Mouse (Mus musculus) spleen, adult 2 months (tissue): Measurements from ENCODE around the gene Nr2f2. TPM values are rescaled to one million over a fixed set of nuclear protein-coding genes. Genes with fewer than 3 reads are reported as not detected.

Source experiments
- DNase-seq, 2 experiments: peaks; one replicate each; pipeline versions ENCODE4 v3.0.0 to v3.0.0-alpha.2; 2012 to 2021; ENCODE audit warnings: low spot score in 2 of 2, low read depth in 1 of 2
- H3K27ac ChIP-seq: fragments of 200-500 bp; 2 replicates; pipeline ENCODE4 v1.5.1; 2012; ENCODE audit warnings: low read length, inconsistent platforms; ENCODE audit not compliant: insufficient read depth
- H3K27me3 ChIP-seq: fragments of 200-500 bp; 2 replicates; pipeline ENCODE4 v1.6.1; 2012; ENCODE audit warnings: mild to moderate bottlenecking, moderate library complexity, low read length, inconsistent platforms; ENCODE audit not compliant: control insufficient read depth, insufficient read depth
- H3K36me3 ChIP-seq: fragments of 200-500 bp; 2 replicates; pipeline ENCODE4 v1.6.1; 2012; ENCODE audit warnings: mild to moderate bottlenecking, low read length, inconsistent platforms; ENCODE audit not compliant: control insufficient read depth, insufficient read depth
- H3K4me1 ChIP-seq: fragments of 200-500 bp; 2 replicates; pipeline ENCODE4 v1.6.1; 2011; ENCODE audit warnings: inconsistent platforms; ENCODE audit not compliant: control insufficient read depth, insufficient read depth, insufficient read length
- H3K4me3 ChIP-seq: fragments of 200-500 bp; 2 replicates; pipeline ENCODE4 v1.5.1; 2011; ENCODE audit warnings: mild to moderate bottlenecking, inconsistent platforms; ENCODE audit not compliant: insufficient read depth, insufficient read length; ENCODE audit errors: extremely low read depth
- CTCF ChIP-seq: fragments of 200-500 bp; IDR thresholded peaks from 2 replicates; pipeline ENCODE4 v1.5.1; 2011; ENCODE audit warnings: mild to moderate bottlenecking, inconsistent platforms; ENCODE audit not compliant: insufficient read depth, insufficient read length, insufficient replicate concordance; ENCODE audit errors: extremely low read depth
- POLR2A ChIP-seq: fragments of 200-500 bp; IDR thresholded peaks from 2 replicates; pipeline ENCODE4 v1.6.1; 2011; ENCODE audit warnings: low read depth, low read length, inconsistent platforms
- WGBS: fragments of 180-500 bp; shearing (Covaris S2); methylation state at CpG from one replicate; pipeline ENCODE4 v1.1.7; 2018; 5-methylcytosine and 5-hydroxymethylcytosine counted together
- polyA plus RNA-seq: library from polyadenylated mRNA; depleted of rRNA; stranded (reverse); fragments of >200 nt; gene quantifications from 2 replicates; pipeline ENCODE4 v1.2.3, GENCODE M21; 2012

Gene Nr2f2
- polyA plus RNA-seq, 1 experiment, result 84.6 TPM

GRCm38 (mm10) chr7:70346010-70346536 is 20.5 kb downstream of the Nr2f2 start:
- 3% methylated on average over 35 of the region's 35 CpGs for WGBS
- Histone ChIP-seq H3K27ac (peak overlapping the region; percentile 77), H3K4me3 (no peak overlapping the region), H3K36me3 (no peaks in the 10 kb centered on the region), H3K27me3 (peaks cover 10% of the 10 kb centered on the region), H3K4me1 (no peaks in the 10 kb centered on the region)
- DNase-seq, result no peak
- no peak for TF ChIP-seq CTCF
- no peak for TF ChIP-seq POLR2A

- Histone ChIP-seq H3K27ac (0 out of 2 replicates have a peak overlapping the region, but pooled peaks have one; percentile 15), H3K4me1 (no peaks in the 10 kb centered on the region), H3K36me3 (no peaks in the 10 kb centered on the region), H3K27me3 (peaks cover 3% of the 10 kb centered on the region), H3K4me3 (no peak overlapping the region)
- WGBS, result 11% methylated on average over 5 of the region's 5 CpGs
- no peak for DNase-seq
- TF ChIP-seq CTCF (no peak), POLR2A (no peak)
Measured at GRCm38 (mm10) chr7:70343426-70343825, 23.1 kb downstream of the Nr2f2 start.

DNA sequence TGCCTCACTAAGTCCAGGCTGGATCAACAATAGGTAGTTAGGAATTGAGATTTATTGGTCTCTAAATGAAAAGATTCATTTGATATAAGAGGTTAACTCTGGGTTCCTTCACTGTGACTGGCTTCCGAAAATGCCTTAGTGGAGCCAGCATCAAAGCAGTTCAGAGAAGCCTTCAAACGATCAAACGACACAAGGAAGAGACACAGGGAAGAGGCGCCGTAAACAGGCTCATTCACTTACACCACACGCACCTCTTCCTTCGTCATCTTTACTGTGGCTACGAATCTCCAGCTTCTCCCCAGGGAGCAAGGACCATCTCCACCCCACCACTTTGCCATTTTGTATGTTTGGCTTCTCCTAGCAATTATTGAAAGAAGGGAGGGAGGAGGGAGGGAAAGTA is 23.8 kb downstream of the Nr2f2 start:
- no peak for TF ChIP-seq POLR2A
- TF ChIP-seq CTCF, result no peak
- DNase-seq, result no peak
- 10% methylated on average over 8 of the region's 8 CpGs for WGBS
- no peaks in the 10 kb centered on the region for H3K4me1 ChIP-seq
- no peaks in the 10 kb centered on the region for H3K36me3 ChIP-seq
- H3K27ac ChIP-seq, result no peak overlapping the region
- H3K27me3 ChIP-seq, result peaks cover 3% of the 10 kb centered on the region
- no peak overlapping the region for H3K4me3 ChIP-seq

DNA sequence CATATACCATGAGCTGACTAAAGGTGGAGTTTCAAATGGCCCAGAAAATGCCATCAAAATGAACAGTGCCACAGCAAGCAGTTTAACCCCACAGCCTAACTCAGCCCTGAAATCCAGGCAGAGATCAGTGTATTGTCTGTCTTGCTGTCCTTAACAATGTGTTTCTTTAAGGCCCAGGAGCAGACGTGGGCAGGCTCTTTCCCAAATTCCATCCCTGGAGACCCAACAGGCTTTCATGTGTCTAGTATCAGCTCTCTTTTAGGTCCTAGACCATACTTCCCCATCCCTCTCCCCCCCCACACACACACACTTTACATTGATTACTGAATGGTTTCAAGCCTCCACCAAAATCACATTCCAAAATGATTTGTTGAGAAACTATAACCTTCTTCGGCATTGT is 24.5 kb downstream of the Nr2f2 start:
- Histone ChIP-seq H3K36me3 (no peaks in the 10 kb centered on the region), H3K27me3 (peaks cover 3% of the 10 kb centered on the region), H3K4me3 (no peak overlapping the region), H3K27ac (no peak overlapping the region), H3K4me1 (no peaks in the 10 kb centered on the region)
- TF ChIP-seq CTCF (no peak), POLR2A (no peak)
- 31% methylated on average over 2 of the region's 2 CpGs for WGBS
- no peak for DNase-seq

DNA sequence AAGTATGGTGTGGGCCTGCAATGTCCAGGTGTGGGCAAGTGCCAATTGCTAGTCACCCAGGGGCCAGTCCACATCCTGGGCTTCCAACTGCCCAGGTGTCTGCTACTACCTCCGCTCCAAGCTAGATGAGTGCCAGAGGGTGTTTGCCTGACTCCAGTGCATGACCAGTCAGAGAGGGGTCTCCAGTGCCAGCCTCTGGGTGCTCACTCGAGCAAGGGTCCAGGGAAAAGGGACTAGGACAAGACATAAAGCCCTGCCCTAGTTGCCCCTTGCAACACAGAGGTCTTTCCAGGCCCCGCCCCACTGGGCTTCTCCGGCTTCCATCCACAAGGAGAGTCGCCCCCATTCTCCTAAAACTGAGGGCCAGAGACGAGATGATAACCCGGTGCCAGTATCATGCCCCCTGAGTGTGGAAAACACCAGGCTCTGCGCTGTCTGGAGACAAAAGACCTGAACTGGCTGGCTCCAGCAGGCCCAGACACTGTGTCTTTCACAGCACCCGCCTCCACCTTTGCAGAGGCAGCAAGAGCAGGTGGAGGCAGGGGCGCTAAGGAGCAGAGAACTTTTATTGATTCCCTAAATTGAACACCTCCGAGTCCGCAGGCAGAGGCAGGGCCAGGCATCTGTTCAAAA is 26.4 kb downstream of the Nr2f2 start:
- Histone ChIP-seq H3K4me3 (no peak overlapping the region), H3K4me1 (no peaks in the 10 kb centered on the region), H3K36me3 (no peaks in the 10 kb centered on the region), H3K27me3 (no peaks in the 10 kb centered on the region; the same call in 1 of the 2 replicates), H3K27ac (no peak overlapping the region)
- 27% methylated on average over 12 of the region's 12 CpGs for WGBS
- DNase-seq, result no peak
- TF ChIP-seq POLR2A (no peak), CTCF (no peak)

GRCm38 (mm10) chr7:70338265-70338640 is 28.3 kb downstream of the Nr2f2 start:
- WGBS, result 17% methylated on average over 7 of the region's 7 CpGs

More at GRCm38 (mm10) chr7:70338265-70338640, 28.3 kb downstream of the Nr2f2 start:
- no peak for DNase-seq
- no peak for TF ChIP-seq POLR2A
- TF ChIP-seq CTCF, result no peak
- no peak overlapping the region for H3K4me3 ChIP-seq
- no peaks in the 10 kb centered on the region for H3K27me3 ChIP-seq
- H3K36me3 ChIP-seq, result no peaks in the 10 kb centered on the region
- H3K4me1 ChIP-seq, result no peaks in the 10 kb centered on the region
- H3K27ac ChIP-seq, result no peak overlapping the region
